Mouse (Mus musculus): ENCODE measurements around the gene Sdk2. TPM values are rescaled to one million over a fixed set of nuclear protein-coding genes. Genes with fewer than 3 reads are reported as not detected.
A peak's percentile ranks its signal among the peaks of the same experiment; 100 is the strongest.

Gene Sdk2
- polyA plus RNA-seq, 1 experiment from 2014 or later = 1.9 TPM

DNA sequence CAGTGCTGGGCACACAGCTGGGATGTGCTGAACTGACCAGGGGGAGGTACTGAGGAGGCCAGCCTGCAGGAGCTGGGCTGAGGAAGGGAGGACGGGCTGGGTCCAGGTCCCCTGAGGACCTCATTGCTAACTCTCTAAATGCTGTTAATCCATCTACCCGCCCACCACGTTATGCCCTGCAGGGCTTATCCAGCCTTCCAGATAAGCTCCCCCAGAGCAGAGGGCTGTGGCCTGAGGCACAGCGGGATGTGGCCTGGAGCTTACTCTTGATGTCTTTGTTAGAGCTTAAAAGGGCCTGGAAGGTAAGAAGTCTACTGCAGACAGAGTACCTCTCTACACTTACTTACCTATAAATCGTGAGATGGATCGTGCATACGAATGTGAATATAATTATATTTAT, 168.2 kb downstream of the Sdk2 start:
- DNase-seq (ENCODE audit: low spot score) = no peak

DNA sequence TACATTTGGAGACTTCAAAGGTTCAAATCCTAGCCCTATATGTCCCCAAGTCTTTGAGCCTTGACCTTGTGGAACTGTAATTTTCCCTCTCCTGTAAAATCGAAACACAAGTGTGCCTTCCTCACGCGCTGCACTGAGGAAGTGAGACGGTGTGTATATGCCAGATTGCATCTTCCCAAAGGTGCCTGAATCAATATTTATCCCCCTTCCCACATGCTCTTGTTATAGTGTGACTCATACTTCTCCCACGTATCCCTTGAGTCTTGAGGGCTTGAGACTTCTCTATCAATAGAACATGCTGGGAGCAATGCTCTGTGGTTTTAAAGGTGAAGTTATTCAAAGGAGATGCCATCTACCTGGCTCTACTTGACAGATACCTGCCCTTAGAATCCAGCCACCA, 170.8 kb downstream of the Sdk2 start:
- peaks cover 30% of the 10 kb centered on the region for H3K4me1 ChIP-seq
- H3K27me3 ChIP-seq (replicated peaks; ENCODE audit: low read depth, poor library complexity, severe bottlenecking) = no peaks in the 10 kb centered on the region
- DNase-seq (ENCODE audit: low spot score) = no peak
- H3K36me3 ChIP-seq (replicated peaks) = no peaks in the 10 kb centered on the region
- H3K27ac ChIP-seq (replicated peaks) = no peak overlapping the region
- no peak overlapping the region for H3K4me3 ChIP-seq
- 89% methylated on average over 5 of the region's 5 CpGs for WGBS
- no peaks in the 10 kb centered on the region for H3K9me3 ChIP-seq

More for the DNA sequence above, 168.2 kb downstream of the Sdk2 start:
- Histone ChIP-seq H3K27me3 (replicated peaks; ENCODE audit: low read depth, poor library complexity, severe bottlenecking) (no peaks in the 10 kb centered on the region), H3K36me3 (replicated peaks) (no peaks in the 10 kb centered on the region), H3K4me1 (peaks cover 11% of the 10 kb centered on the region), H3K9me3 (no peaks in the 10 kb centered on the region), H3K27ac (replicated peaks) (no peak overlapping the region), H3K4me3 (no peak overlapping the region)
- 39% methylated on average over 7 of the region's 7 CpGs for WGBS

DNA sequence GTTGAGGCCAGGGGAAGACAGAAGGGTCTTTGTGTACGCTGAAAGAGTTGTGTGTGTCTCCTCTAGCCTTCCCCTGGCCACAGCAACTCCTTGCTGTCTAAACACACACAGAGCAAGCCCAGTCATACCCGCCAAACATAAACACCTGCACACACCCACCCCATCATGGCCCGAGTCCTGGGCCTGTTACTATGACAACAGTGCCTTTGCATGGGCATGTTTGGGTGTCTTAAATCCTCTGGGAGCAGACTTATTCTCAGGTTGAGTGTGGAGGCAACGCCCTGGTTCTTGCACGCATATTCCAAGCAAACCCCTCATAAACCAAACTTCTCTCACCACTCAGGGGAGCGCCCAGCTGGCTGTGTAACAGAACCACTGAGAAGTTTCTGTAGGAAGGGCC, 173.9 kb downstream of the Sdk2 start:
- H3K27me3 ChIP-seq (replicated peaks; ENCODE audit: low read depth, poor library complexity, severe bottlenecking) = no peaks in the 10 kb centered on the region
- peaks cover 24% of the 10 kb centered on the region for H3K4me1 ChIP-seq
- DNase-seq (ENCODE audit: low spot score) = no peak
- H3K4me3 ChIP-seq = no peak overlapping the region
- no peaks in the 10 kb centered on the region for H3K9me3 ChIP-seq
- H3K36me3 ChIP-seq (replicated peaks) = no peaks in the 10 kb centered on the region
- peak overlapping the region; percentile 72; the same call in 1 of the 2 replicates for H3K27ac ChIP-seq (replicated peaks)
- WGBS = 76% methylated on average over 6 of the region's 6 CpGs

DNA sequence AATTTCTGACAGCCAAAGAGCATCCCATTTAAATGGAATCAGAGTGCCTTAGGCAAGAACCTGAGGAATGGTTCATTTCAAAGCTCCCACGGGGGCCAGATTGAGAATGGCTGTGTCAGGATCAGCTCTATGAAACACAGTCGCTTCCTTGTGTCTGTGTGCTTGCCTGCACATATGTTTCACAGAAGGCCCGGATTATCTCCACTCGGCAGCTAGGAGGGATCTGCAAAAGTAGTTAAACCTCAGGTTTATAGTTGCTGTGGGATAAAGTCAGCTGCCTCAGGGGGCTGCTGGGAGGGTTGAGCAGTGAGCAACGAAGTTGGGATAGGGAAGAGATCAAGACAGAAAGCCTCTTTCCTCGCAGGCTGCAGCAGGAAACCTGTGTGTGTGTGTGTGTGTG, 174.8 kb downstream of the Sdk2 start:
- WGBS = 55% methylated on average over 6 of the region's 6 CpGs
- H3K9me3 ChIP-seq = no peaks in the 10 kb centered on the region
- peak overlapping the region; percentile 72; the same call in 1 of the 2 replicates for H3K27ac ChIP-seq (replicated peaks)
- no peaks in the 10 kb centered on the region for H3K27me3 ChIP-seq (replicated peaks; ENCODE audit: low read depth, poor library complexity, severe bottlenecking)
- H3K4me3 ChIP-seq = no peak overlapping the region
- H3K36me3 ChIP-seq (replicated peaks) = no peaks in the 10 kb centered on the region
- H3K4me1 ChIP-seq = peaks cover 24% of the 10 kb centered on the region
- no peak for DNase-seq (ENCODE audit: low spot score)

DNA sequence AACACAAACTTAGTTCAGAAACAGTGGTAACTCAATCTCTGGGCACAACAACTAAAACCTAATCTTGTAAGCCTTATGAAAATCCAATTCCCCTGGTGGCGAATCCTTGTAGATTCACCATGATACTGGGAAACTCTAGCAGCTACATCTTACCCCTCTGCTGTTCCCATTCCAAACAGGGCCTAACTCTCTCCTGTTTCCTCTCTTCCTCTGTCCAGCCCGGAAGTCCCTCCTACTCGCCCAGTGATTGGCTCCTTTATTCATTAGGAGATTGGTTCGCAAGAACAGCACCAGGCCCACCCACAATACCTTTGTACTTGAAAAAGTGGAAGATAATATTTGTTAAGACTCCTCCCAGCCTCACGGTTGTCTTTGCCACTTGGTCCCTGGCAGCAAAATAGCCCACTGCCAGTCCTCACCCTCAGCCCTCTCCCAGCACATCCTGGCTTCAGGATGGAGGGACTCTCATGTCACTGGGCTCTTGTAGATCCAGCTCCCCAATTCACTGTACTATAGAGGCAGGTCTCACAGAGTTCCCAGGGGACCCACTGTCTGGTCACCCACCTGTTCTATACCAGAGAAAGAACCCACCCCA, 178.6 kb downstream of the Sdk2 start:
- Histone ChIP-seq H3K4me3 (no peak overlapping the region), H3K27me3 (replicated peaks; ENCODE audit: low read depth, poor library complexity, severe bottlenecking) (no peaks in the 10 kb centered on the region), H3K9me3 (no peaks in the 10 kb centered on the region), H3K27ac (replicated peaks) (no peak overlapping the region), H3K36me3 (replicated peaks) (no peaks in the 10 kb centered on the region), H3K4me1 (peaks cover 17% of the 10 kb centered on the region)
- WGBS = 83% methylated on average over 5 of the region's 5 CpGs
- no peak for DNase-seq (ENCODE audit: low spot score)

DNA sequence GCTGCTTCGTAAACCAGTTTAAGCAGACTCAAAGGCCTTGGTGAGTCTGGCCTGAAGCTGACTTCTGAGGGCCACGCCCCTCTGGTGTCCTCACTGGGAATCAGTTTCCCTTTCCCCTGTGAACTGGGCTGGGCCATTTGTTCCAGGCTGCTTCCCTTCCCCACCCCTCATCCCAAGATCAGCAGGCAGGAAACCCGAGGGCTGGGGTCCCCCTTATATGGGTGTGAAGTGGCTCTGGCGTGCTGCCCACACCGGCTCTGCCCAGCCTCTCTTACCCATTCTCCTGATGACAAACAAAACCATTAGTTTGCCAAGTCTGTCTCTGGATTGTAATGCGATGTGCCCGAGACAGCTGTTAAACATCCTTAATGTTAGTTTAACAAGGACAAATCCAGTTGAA, 180.5 kb downstream of the Sdk2 start:
- Histone ChIP-seq H3K27ac (replicated peaks) (no peak overlapping the region), H3K36me3 (replicated peaks) (no peaks in the 10 kb centered on the region), H3K27me3 (replicated peaks; ENCODE audit: low read depth, poor library complexity, severe bottlenecking) (no peaks in the 10 kb centered on the region), H3K9me3 (no peaks in the 10 kb centered on the region), H3K4me3 (no peak overlapping the region), H3K4me1 (0 out of 2 replicates have a peak, but pooled peaks cover 3% of the 10 kb centered on the region)
- 80% methylated on average over 7 of the region's 7 CpGs for WGBS
- DNase-seq (ENCODE audit: low spot score) = no peak

DNA sequence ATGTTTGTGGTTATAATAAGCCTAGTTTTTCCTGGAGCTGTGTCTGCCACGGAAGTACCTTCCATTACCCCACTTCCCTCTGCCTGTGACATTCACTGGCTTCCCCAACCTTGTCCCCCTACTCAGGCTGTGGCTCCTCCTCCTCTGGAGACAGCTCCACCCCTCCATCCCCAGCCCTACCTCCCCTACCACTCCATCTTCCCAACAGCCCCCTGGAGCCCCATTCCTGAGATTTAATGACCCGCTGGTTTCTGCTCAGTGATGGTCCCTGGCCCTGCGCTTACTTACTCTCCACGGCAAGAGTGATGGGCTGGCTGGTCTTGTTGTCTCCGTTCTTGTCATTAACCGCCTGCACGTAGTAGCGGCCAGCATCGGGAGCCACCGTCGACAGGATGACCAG, 181.9 kb downstream of the Sdk2 start:
- Histone ChIP-seq H3K9me3 (no peaks in the 10 kb centered on the region), H3K4me3 (no peak overlapping the region), H3K27ac (replicated peaks) (no peak overlapping the region), H3K4me1 (0 out of 2 replicates have a peak, but pooled peaks cover 3% of the 10 kb centered on the region), H3K27me3 (replicated peaks; ENCODE audit: low read depth, poor library complexity, severe bottlenecking) (no peaks in the 10 kb centered on the region), H3K36me3 (replicated peaks) (no peaks in the 10 kb centered on the region)
- no peak for DNase-seq (ENCODE audit: low spot score)
- WGBS = 81% methylated on average over 11 of the region's 11 CpGs

DNA sequence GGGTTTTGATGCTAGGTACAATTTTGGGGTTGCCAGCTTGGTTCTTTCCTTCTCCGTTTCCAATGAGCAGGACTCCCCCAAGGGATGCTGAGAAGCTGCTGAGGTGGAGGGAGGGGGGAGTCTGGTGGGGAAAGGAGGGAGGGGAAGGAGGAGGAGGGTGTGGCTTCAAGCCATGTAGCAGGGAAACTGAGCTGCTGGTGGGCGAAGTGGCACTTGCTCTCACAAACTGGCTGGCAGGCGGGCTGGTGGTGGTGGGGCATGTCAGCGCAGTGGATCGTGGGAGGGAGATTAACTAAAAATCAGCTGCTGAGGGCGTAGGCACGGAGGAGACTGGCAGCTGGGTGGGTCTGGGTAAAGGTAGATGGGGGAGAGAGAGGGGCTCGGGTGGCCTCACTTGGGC, 183.8 kb downstream of the Sdk2 start:
- 0 out of 2 replicates have a peak, but pooled peaks cover 3% of the 10 kb centered on the region for H3K4me1 ChIP-seq
- no peaks in the 10 kb centered on the region for H3K27me3 ChIP-seq (replicated peaks; ENCODE audit: low read depth, poor library complexity, severe bottlenecking)
- H3K9me3 ChIP-seq = no peaks in the 10 kb centered on the region
- 77% methylated on average over 8 of the region's 8 CpGs for whole genome bisulfite sequencing
- H3K4me3 ChIP-seq = no peak overlapping the region
- DNase-seq (ENCODE audit: low spot score) = no peak
- H3K36me3 ChIP-seq (replicated peaks) = no peaks in the 10 kb centered on the region
- H3K27ac ChIP-seq (replicated peaks) = no peak overlapping the region

DNA sequence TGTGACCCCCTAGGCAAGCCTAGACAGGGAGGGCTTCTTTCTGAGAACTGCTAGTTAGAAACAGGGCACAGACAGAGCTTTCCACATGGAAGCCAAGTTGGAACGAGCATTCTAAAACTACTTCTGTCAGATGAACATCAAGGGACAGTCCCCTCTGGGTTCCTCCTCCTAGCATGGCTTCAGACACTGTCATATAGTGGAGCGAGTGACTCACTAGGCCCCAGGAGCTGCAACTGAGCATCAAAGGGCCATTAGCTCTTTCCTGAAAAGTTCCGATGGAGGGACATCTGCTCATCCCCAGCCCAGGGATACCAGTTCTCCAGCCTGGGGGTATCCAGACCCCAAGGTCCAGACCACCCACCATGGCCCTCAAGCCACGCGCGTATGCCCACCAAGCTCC, 185.0 kb downstream of the Sdk2 start:
- Histone ChIP-seq H3K9me3 (no peaks in the 10 kb centered on the region), H3K36me3 (replicated peaks) (no peaks in the 10 kb centered on the region), H3K27ac (replicated peaks) (no peak overlapping the region), H3K4me1 (0 out of 2 replicates have a peak, but pooled peaks cover 3% of the 10 kb centered on the region), H3K4me3 (no peak overlapping the region), H3K27me3 (replicated peaks; ENCODE audit: low read depth, poor library complexity, severe bottlenecking) (no peaks in the 10 kb centered on the region)
- 88% methylated on average over 6 of the region's 6 CpGs for WGBS
- no peak for DNase-seq (ENCODE audit: low spot score)

DNA sequence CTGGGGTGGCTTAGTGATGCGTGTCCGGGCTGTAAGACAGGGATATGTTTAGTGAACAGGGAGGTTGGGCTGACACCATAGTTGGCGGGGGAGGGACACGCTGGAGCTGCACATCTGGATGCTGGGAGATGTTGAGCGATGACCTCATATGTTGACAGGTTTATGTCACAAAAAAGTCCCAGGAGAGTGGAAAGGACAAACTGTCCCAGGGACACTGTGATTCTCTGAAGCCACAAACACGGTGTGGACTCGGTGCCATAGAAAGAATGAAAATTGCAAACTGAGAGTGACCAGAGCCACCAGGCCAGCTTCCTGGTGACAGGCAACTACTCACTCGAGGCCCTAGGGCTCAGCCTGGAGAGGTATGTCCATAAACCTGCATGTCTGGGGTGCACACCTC, 199.8 kb downstream of the Sdk2 start:
- Histone ChIP-seq H3K4me3 (no peak overlapping the region), H3K4me1 (peaks cover 6% of the 10 kb centered on the region), H3K27ac (replicated peaks) (no peak overlapping the region), H3K36me3 (replicated peaks) (no peaks in the 10 kb centered on the region; the same call in 1 of the 2 replicates), H3K9me3 (no peaks in the 10 kb centered on the region), H3K27me3 (replicated peaks; ENCODE audit: low read depth, poor library complexity, severe bottlenecking) (peaks cover 10% of the 10 kb centered on the region; the same call in 1 of the 2 replicates)
- 90% methylated on average over 8 of the region's 8 CpGs for WGBS
- DNase-seq (ENCODE audit: low spot score) = no peak

DNA sequence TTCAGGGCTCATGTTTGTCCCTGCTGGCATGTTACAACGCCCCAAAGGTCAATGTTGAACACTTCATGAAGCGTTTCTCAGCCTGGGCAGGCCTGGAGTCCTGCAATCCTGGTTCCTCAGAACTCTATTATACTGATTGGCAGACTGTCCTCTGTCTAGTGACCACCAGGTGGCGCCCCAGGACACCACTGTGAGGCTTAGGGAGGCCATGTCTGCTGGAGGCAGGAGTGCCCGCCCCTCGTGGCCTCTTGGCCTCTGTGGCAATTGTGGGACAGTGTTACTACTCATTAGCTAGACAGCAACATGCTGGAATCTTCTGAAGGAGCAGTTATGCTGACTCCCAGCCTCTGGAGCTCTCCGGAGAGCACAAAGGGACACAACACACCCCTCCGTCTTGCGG, 201.2 kb downstream of the Sdk2 start:
- no peaks in the 10 kb centered on the region for H3K36me3 ChIP-seq (replicated peaks)
- no peak overlapping the region for H3K4me3 ChIP-seq
- H3K4me1 ChIP-seq = peaks cover 6% of the 10 kb centered on the region
- DNase-seq (ENCODE audit: low spot score) = peak; percentile 91
- H3K9me3 ChIP-seq = no peaks in the 10 kb centered on the region
- no peak overlapping the region for H3K27ac ChIP-seq (replicated peaks)
- 36% methylated on average over 8 of the region's 8 CpGs for WGBS
- no peaks in the 10 kb centered on the region for H3K27me3 ChIP-seq (replicated peaks; ENCODE audit: low read depth, poor library complexity, severe bottlenecking)

DNA sequence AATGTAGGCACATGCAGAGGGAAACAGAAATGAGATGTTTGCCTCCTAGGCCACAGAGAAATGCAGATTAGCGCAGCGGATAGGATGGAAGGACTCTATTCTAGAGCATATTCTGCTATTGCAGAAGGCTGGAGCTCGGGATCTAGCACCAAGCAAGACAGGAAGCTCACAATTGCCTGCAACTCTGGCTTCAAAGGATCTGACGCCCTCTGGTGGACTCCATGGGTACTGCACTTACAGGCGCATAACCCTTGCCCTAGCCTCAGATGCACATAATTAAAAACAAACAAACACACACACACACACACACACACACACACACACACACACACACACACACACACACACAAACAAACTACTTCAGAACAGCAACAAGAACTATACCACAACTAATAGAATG, 203.4 kb downstream of the Sdk2 start:
- peak; percentile 48 for DNase-seq (ENCODE audit: low spot score)
- no peaks in the 10 kb centered on the region; the same call in 1 of the 2 replicates for H3K36me3 ChIP-seq (replicated peaks)
- no peak overlapping the region for H3K27ac ChIP-seq (replicated peaks)
- no peak overlapping the region for H3K4me3 ChIP-seq
- WGBS = 73% methylated on average over 5 of the region's 5 CpGs
- H3K9me3 ChIP-seq = no peaks in the 10 kb centered on the region
- H3K27me3 ChIP-seq (replicated peaks; ENCODE audit: low read depth, poor library complexity, severe bottlenecking) = no peaks in the 10 kb centered on the region
- peaks cover 6% of the 10 kb centered on the region for H3K4me1 ChIP-seq

DNA sequence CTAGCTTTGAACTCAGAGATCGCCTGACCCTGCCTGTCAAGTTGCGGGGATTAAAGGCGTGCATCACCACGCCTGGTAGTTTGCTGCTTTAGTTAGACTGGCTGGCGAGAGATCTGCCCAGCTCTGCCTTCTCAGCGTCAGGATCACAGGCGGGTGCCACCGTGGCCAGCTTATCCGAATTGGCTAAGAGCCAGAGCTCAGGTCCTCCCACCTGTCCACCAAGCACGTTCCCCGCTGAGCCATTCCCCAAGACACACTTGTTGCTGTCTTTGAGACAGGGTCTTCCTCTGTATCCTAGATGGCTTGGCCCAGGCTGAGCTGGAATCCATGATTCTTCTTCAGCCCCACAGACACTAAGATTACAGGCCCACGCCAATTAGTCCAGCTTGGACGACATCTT, 211.2 kb downstream of the Sdk2 start:
- Histone ChIP-seq H3K27me3 (replicated peaks; ENCODE audit: low read depth, poor library complexity, severe bottlenecking) (no peaks in the 10 kb centered on the region), H3K9me3 (no peaks in the 10 kb centered on the region), H3K36me3 (replicated peaks) (no peaks in the 10 kb centered on the region; the same call in 1 of the 2 replicates), H3K27ac (replicated peaks) (no peak overlapping the region), H3K4me3 (no peak overlapping the region), H3K4me1 (peaks cover 2% of the 10 kb centered on the region)
- WGBS = 87% methylated on average over 13 of the region's 13 CpGs
- no peak for DNase-seq (ENCODE audit: low spot score)
